Mouse (Mus musculus): ENCODE results near the gene Agpat1. TPM values are rescaled to one million over a fixed set of nuclear protein-coding genes. Genes with fewer than 3 reads are reported as not detected.

Agpat1 gene
- total RNA-seq, 2 experiments from 2014 or later: 106 to 112 TPM

- no peak for DNase-seq (ENCODE audit: low spot score in 2 of 2)
These were observed 48.5 kb downstream of the Agpat1 start for GRCm38 (mm10) chr17:34652546-34652945.

- DNase-seq (ENCODE audit: low spot score in 2 of 2): no peak
These were observed 48.9 kb downstream of the Agpat1 start for GRCm38 (mm10) chr17:34652985-34653384.

GRCm38 (mm10) chr17:34653746-34654285 lies 49.8 kb downstream of the Agpat1 start:
- DNase-seq (ENCODE audit: low spot score in 2 of 2): peak; percentile 64 to 73

GRCm38 (mm10) chr17:34654392-34654791 lies 50.3 kb downstream of the Agpat1 start:
- no peak for DNase-seq (ENCODE audit: low spot score in 2 of 2)

- DNase-seq (ENCODE audit: low spot score in 2 of 2): no peak
These were observed 51.1 kb downstream of the Agpat1 start for GRCm38 (mm10) chr17:34655160-34655559.

GRCm38 (mm10) chr17:34655581-34655991 lies 51.5 kb downstream of the Agpat1 start:
- DNase-seq (ENCODE audit: low spot score in 2 of 2): peak; percentile 67 to 78

- no peak for DNase-seq (ENCODE audit: low spot score in 2 of 2)
These were observed 52.6 kb downstream of the Agpat1 start for GRCm38 (mm10) chr17:34656666-34657065.

GRCm38 (mm10) chr17:34657271-34657670 lies 53.2 kb downstream of the Agpat1 start:
- no peak for DNase-seq (ENCODE audit: low spot score in 2 of 2)

GRCm38 (mm10) chr17:34658145-34658544 lies 54.1 kb downstream of the Agpat1 start:
- DNase-seq (ENCODE audit: low spot score in 2 of 2): no peak

GRCm38 (mm10) chr17:34658591-34658990 lies 54.5 kb downstream of the Agpat1 start:
- DNase-seq (ENCODE audit: low spot score in 2 of 2): no peak

GRCm38 (mm10) chr17:34659181-34659896 lies 55.3 kb downstream of the Agpat1 start:
- DNase-seq (ENCODE audit: low spot score in 2 of 2): no peak

GRCm38 (mm10) chr17:34659897-34660214 lies 55.8 kb downstream of the Agpat1 start:
- DNase-seq (ENCODE audit: low spot score in 2 of 2): no peak

GRCm38 (mm10) chr17:34660259-34660820 lies 56.3 kb downstream of the Agpat1 start:
- DNase-seq (ENCODE audit: low spot score in 2 of 2): no peak

GRCm38 (mm10) chr17:34661121-34661591 lies 57.1 kb downstream of the Agpat1 start:
- no peak for DNase-seq (ENCODE audit: low spot score in 2 of 2)

- DNase-seq (ENCODE audit: low spot score in 2 of 2): no peak
These were observed 58.4 kb downstream of the Agpat1 start for GRCm38 (mm10) chr17:34662468-34662867.

GRCm38 (mm10) chr17:34662978-34663377 lies 58.9 kb downstream of the Agpat1 start:
- DNase-seq (ENCODE audit: low spot score in 2 of 2): no peak

Other genes with a start within 250 kb of the Agpat1 start
- under 1 TPM; 0.27 to 0.38 TPM for gene Btnl2, start 249.4 kb upstream of the Agpat1 start, total RNA-seq (2021)
- gene Btnl1, start 227.1 kb upstream of the Agpat1 start, total RNA-seq (2021): not detected
- 1 to 10 TPM; 2.4 to 3.7 TPM for gene BC051142, start 205.4 kb upstream of the Agpat1 start, total RNA-seq (2021)
- not detected for gene Btnl4, start 126.9 kb upstream of the Agpat1 start, total RNA-seq (2021)
- not detected for gene Btnl6, start 86.9 kb upstream of the Agpat1 start, total RNA-seq (2021)
- gene Notch4, start 40.0 kb upstream of the Agpat1 start, total RNA-seq (2021): 10 to 100 TPM; 26.2 to 31.5 TPM
- 1 to 10 TPM; 4.8 to 7.3 TPM for gene Gpsm3, start 14.5 kb upstream of the Agpat1 start, total RNA-seq (2021)
- gene Pbx2, start 13.0 kb upstream of the Agpat1 start, total RNA-seq (2021): 10 to 100 TPM; 32.4 to 40.9 TPM
- under 1 TPM; 0.73 to 0.86 TPM for gene Ager, start 6.4 kb upstream of the Agpat1 start, total RNA-seq (2021)
- gene Rnf5, start 572 bp upstream of the Agpat1 start, total RNA-seq (2021): 10 to 100 TPM; 71.8 to 86.7 TPM
- gene Egfl8, start 11.7 kb downstream of the Agpat1 start, total RNA-seq (2021): 1 to 10 TPM; 1.9 to 3.9 TPM
- gene Ppt2, start 24.2 kb downstream of the Agpat1 start, total RNA-seq (2021): 10 to 100 TPM; 56.9 to 71.5 TPM
- gene Prrt1, start 25.3 kb downstream of the Agpat1 start, total RNA-seq (2021): 10 to 100 TPM; 10.4 to 17.9 TPM
- 10 to 100 TPM; 12.8 to 17.5 TPM for gene Fkbpl, start 40.5 kb downstream of the Agpat1 start, total RNA-seq (2021)
- 10 to 100 TPM; 46.5 to 48.6 TPM for gene Atf6b, start 42.9 kb downstream of the Agpat1 start, total RNA-seq (2021)
- gene Tnxb, start 66.3 kb downstream of the Agpat1 start, total RNA-seq (2021): 10 to 100 TPM; 19.8 to 25.2 TPM
- 100 to 1,000 TPM in 1 of 2 experiments, 10 to 100 TPM in 1; 99.1 to 174 TPM for gene C4b, start 139.6 kb downstream of the Agpat1 start, total RNA-seq (2021)
- gene Cyp21a1, start 200.3 kb downstream of the Agpat1 start, total RNA-seq (2021): over 10,000 TPM in 1 of 2 experiments, 1,000 to 10,000 TPM in 1; 3,976 to 16,190 TPM
- 10 to 100 TPM; 54.2 to 62.5 TPM for gene Stk19, start 232.7 kb downstream of the Agpat1 start, total RNA-seq (2021)
- gene Dxo, start 232.8 kb downstream of the Agpat1 start, total RNA-seq (2021): 10 to 100 TPM; 75.5 to 82.1 TPM
- gene Skiv2l, start 245.9 kb downstream of the Agpat1 start, total RNA-seq (2021): 10 to 100 TPM; 60.8 to 65.9 TPM
- 10 to 100 TPM; 46.1 to 54.5 TPM for gene Nelfe, start 246.1 kb downstream of the Agpat1 start, total RNA-seq (2021)